Mouse (Mus musculus) cortical plate, adult 2 months (tissue): ENCODE measurements around the gene Sspo. TPM values are rescaled to one million over a fixed set of nuclear protein-coding genes. Genes with fewer than 3 reads are reported as not detected.

Experiments used
- H3K27ac ChIP-seq: fragments of 200-500 bp; 2 replicates; pipeline ENCODE4 v1.5.1; 2012; ENCODE audit warnings: low read length, control low read depth, inconsistent platforms; ENCODE audit not compliant: insufficient read depth
- H3K4me1 ChIP-seq: fragments of 200-500 bp; 2 replicates; pipeline ENCODE4 v1.6.1; 2011; ENCODE audit warnings: low read length; ENCODE audit not compliant: control insufficient read depth, insufficient read depth
- H3K4me3 ChIP-seq: fragments of 200-500 bp; 2 replicates; pipeline ENCODE4 v1.5.1; 2011; ENCODE audit warnings: mild to moderate bottlenecking, low read length, control low read depth; ENCODE audit not compliant: insufficient read depth
- CTCF ChIP-seq: fragments of 200-500 bp; IDR thresholded peaks from 2 replicates; pipeline ENCODE4 v1.5.1; 2011; ENCODE audit warnings: mild to moderate bottlenecking, control low read depth, low read length; ENCODE audit not compliant: insufficient read depth; ENCODE audit errors: extremely low read depth
- POLR2A ChIP-seq: fragments of 200-500 bp; IDR thresholded peaks from 2 replicates; pipeline ENCODE4 v1.6.1; 2011; ENCODE audit warnings: mild to moderate bottlenecking, low read length, control low read depth; ENCODE audit not compliant: insufficient read depth; ENCODE audit errors: extremely low read depth
- polyA plus RNA-seq: library from polyadenylated mRNA; depleted of rRNA; stranded (reverse); fragments of >200 nt; gene quantifications from 2 replicates; pipeline ENCODE4 v1.2.3, GENCODE M21; 2012

Sspo gene
- polyA plus RNA-seq, 1 experiment, result 4.1 TPM

DNA sequence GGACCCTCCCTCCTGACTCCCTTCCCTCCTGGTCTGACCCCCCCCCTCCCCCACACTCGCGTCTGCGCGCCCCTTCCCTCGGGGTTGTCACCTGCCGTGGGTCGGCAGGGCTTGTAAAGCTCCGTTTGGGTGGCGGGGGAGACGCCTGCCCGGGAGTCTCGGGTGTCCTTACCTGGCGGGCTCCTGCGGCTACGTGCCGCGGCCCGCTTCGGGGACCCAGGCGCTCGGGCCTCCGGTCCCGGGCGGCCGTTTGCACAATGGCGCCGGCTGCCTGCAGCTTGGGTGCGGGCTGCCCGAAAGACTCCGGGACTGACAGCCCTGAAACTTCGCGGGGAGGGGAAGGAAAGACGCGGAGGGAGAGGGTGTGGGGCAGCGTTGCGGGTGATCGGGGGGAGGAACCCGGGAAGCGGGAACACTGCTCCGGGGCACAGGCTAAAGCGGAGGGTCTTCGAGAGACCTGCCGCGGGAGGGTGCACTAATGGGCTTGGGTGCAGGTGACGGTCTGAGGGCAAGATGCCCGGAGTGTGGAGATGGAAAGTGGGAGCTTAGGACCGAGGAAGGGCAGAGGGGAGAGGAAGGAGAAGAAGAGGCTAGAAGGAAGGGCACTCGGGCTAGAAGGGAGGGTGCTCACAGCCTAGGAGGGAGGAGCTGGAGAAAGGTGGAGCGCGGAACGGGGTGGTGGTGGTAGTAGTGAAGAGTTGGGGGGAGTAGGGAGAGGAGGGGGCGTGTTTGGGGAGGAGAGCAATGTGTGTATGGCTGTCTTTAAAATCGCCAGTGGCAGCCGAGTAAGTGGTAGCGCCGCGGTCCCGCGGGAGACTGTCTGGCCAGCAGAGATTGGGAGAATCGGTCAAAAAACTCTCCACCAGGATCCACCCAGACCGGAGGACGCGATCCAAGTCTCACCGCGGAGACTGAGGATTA, 2.6 kb upstream of the Sspo start, which contains the start of gene Zfp467:
TSS of gene Zfp467 (minus strand) at position 645 of the 921 bp plus-strand sequence.
- Histone ChIP-seq H3K4me3 (peak within 1 kb of the TSS; percentile 70), H3K4me1 (no peaks in the 10 kb centered on the region), H3K27ac (peak within 1 kb of the TSS; percentile 60)
- peak; percentile 57; the same call in 1 of the 2 replicates for TF ChIP-seq POLR2A
- TF ChIP-seq CTCF, result no peak

DNA sequence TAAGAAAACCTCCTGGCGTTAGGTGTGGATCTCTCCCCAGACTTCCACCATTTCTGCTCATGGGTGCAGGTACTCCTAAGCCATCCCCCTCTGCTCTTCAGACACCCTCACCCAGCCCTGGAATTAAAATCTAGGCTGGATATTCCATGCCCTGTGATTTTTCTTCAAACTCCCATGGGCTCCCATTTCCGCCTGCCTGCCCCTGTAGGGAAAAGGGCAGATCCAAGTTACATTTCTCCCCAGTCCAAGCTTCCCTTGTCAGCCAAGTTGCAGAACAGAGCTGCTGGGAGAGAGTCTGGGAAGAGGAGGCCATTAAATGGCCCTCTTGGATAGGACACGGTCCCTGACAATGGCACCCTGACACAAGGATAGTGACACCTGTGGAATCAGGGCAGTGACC, 1.8 kb upstream of the Sspo start:
- TF ChIP-seq POLR2A (no peak), CTCF (no peak)
- no peaks in the 10 kb centered on the region for H3K4me1 ChIP-seq
- no peak overlapping the region for H3K27ac ChIP-seq
- H3K4me3 ChIP-seq, result peak overlapping the region; percentile 70; the same call in 1 of the 2 replicates

DNA sequence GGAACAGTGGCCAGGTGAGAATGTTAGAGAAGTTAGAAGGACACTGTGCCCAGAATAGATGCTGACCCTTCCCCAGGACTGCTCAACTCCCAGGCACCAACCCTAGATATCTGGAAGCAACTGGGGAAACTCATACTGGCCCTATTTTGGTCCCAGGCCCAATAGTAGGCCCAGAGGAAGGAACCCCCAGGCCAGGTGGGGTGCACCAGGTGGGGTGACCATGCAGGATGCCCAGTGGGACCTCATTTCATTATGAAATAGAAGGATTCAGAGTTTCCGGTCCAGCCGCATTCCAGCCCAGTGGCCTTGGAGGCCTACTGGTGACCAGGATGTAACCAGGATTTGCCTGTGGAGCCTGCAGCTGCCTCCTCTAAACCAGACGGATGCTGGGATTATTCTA, 1.1 kb upstream of the Sspo start:
- Histone ChIP-seq H3K4me3 (no peak overlapping the region), H3K27ac (no peak overlapping the region), H3K4me1 (no peaks in the 10 kb centered on the region)
- TF ChIP-seq CTCF (no peak), POLR2A (no peak)

DNA sequence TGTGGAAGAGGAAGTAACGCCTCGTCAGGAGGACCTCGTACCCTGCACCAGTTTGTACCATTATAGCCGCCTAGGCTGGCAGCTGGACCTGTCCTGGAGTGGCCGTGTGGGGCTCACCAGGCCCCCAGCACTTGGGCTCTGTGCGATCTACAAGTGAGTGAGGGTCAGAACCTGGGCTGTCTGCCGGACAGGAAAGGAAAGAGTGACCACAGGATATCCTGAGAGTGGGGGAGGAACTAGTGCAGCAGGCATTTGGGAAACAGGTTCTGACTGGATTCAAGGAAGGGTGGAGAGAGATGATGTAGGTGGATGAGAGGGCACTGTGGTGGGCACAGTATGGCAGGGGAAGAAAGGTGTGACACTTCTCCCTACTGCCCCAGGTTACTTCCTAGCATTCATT, 498 bp downstream of the Sspo start:
- Histone ChIP-seq H3K4me1 (no peaks in the 10 kb centered on the region), H3K4me3 (no peak overlapping the region), H3K27ac (no peak overlapping the region)
- no peak for TF ChIP-seq CTCF
- no peak for TF ChIP-seq POLR2A

DNA sequence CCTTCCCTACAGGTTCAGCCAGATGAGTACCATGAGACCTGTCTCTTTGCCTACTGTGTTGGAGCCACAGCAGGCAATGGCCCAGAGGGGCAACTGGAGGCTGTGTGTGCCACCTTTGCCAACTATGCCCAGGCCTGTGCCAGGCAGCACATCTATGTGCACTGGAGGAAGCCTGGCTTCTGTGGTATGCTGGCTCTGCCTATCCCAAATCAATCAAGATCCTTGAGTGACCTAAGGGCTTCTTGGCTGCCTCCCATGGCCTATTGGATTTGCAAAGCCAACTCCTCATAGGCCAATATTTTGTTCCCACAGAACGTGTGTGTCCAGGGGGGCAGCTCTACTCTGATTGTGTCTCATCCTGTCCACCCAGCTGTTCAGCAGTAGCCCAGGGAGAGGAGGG, 4.1 kb downstream of the Sspo start:
- Histone ChIP-seq H3K4me3 (no peak overlapping the region), H3K4me1 (no peaks in the 10 kb centered on the region), H3K27ac (no peak overlapping the region)
- TF ChIP-seq POLR2A (no peak), CTCF (no peak)

DNA sequence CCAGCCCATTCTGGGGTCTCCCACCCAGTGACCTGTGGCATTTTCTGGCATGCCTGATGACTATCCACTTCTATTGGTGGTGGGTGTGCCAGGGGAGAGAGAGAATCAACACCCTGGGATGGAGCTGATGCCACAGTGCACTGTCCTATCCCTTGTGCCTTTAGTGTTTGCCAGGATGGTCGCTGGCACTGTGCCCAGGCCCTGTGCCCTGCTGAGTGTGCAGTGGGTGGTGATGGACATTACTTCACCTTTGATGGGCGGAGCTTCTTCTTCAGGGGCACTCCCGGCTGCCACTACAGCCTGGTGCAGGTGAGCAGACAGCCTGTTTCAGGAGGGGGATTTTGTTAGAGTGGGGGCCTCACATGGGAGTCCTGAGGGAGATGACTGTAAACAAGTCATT, 4.7 kb downstream of the Sspo start:
- Histone ChIP-seq H3K27ac (no peak overlapping the region), H3K4me3 (no peak overlapping the region), H3K4me1 (no peaks in the 10 kb centered on the region)
- TF ChIP-seq POLR2A (no peak), CTCF (no peak)

DNA sequence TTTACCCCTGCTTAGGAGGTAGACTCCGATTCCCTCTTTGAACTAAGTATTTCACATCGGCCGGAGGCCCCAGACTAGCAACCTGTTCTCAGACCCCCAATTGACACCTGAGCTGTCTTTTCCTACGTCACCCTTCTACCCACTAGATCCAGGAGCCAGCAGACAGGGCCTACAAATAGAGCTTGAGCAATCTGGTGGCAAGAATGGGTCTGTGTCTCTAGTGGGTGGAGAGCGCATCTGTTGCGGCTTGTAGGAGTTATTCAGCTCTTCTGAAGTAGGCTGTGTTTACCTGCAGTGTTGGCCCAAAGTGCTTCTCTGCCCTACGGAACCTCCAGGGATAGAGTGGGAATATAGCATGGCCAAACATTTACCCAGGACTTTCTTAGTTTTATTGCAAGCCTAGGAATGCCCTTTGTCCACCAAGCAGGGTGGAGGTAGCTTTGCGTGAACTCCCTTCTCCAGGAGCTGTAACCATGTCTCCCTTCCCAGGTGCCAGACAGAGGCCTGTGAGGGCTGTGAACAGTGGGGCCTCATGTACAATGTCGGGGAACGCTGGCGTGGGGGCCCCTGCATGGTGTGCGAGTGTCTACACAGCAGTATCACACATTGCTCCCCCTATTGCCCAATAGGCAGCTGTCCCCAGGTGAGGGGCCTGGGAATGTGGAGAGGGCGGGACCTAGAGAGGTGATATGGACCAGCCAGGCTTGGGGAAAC, 17.1 kb downstream of the Sspo start:
- no peak overlapping the region for H3K27ac ChIP-seq
- H3K4me1 ChIP-seq, result peaks cover 2% of the 10 kb centered on the region; the same call in 1 of the 2 replicates
- no peak for TF ChIP-seq POLR2A
- no peak for TF ChIP-seq CTCF
- no peak overlapping the region for H3K4me3 ChIP-seq

DNA sequence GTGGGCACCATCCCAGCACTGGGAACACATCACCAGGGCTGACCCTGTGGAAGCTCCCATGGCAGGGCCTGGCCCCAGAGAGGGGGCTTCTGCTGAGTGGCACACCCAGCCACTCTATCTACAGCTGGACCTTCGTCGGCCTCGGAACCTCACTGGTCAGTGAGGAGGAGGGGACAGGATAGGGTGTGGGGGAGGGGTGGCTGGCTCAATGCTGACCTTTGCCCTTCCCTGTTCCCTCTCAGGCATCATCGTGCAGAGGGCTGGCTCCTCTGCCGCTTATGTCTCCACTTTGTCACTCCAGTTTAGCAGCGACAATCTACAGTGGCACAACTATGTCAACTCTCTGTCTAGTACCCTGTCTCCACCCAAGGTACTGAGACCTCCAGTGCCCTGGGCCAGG, 18.7 kb downstream of the Sspo start:
- Histone ChIP-seq H3K27ac (no peak overlapping the region), H3K4me3 (no peak overlapping the region), H3K4me1 (peaks cover 3% of the 10 kb centered on the region; the same call in 1 of the 2 replicates)
- TF ChIP-seq CTCF (no peak), POLR2A (no peak)

DNA sequence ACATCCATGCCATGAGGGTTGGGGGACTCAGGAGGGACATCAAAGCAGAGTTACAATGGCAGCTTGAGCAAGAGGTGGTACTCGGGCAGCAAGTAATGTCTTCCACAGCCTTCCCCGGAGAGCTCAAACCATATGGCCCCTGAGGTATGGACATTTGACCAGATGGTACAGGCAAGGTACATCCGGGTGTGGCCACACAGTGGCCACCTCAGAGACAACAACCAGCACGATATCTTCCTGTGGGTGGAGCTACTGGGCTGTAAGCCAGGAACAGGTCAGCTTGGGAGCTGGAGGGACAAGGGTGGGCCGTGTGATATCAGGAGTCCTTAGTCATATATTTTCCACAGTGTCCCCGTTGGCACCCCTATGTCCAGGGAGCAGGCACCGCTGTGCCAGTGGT, 19.5 kb downstream of the Sspo start:
- H3K4me1 ChIP-seq, result peaks cover 3% of the 10 kb centered on the region; the same call in 1 of the 2 replicates
- TF ChIP-seq POLR2A (no peak), CTCF (no peak)

More for the DNA sequence above, 19.5 kb downstream of the Sspo start:
- H3K27ac ChIP-seq, result no peak overlapping the region
- H3K4me3 ChIP-seq, result no peak overlapping the region
